Mouse (Mus musculus) liver, postnatal 0 days (tissue): ENCODE results near the gene Foxred1.

ENCODE experiments used
- CTCF ChIP-seq: sonication (generic); IDR thresholded peaks from 2 replicates; pipeline ENCODE4 v1.5.1; 2016; ENCODE audit warnings: antibody characterized with exemption, low read depth
- EP300 ChIP-seq: IDR thresholded peaks from 2 replicates; pipeline ENCODE4 v1.6.1; 2016; ENCODE audit warnings: antibody characterized with exemption, low read depth, mild to moderate bottlenecking

GRCm38 (mm10) chr9:35204421-35204820, 6.4 kb downstream of the Foxred1 start:
- TF ChIP-seq CTCF (no peak), EP300 (no peak)
